20 mouse cellular contexts compared by ENCODE assay signal in the genomic region with DNA sequence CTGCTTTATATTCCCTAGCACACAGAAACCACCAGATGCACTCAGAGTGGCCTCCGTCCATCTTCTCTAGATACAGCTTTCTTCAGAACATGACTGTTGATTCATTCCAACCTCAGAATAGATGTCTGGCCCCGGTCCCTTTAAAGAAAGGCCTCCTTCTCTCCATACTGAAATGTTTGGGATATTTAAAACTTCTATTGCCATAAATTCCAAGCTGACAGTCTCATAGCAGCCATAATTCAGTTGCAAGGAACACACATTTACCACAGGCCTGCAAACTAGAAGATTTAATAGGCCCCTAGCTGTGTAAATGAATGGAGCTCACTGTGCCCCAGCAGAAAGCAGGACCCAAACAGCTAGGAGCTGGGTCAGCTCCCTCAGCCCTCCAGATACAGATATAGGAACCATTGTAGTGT. TPM values are rescaled to one million over a fixed set of nuclear protein-coding genes. Genes with fewer than 3 reads are reported as not detected.
DNase-seq lines count a peak whose midpoint lies in the region; ATAC-seq and TF ChIP-seq lines count a peak whose summit lies in the region.
"Had no signal": no experiment of that assay in that cellular context is flagged by ENCODE, and none has a peak within 500 bp of the region (broad histone marks: within the 10 kb centered on the region; RNA-seq: fewer than 3 reads in every experiment).

No protein-coding gene starts in this region.

- H3K4me2 ChIP-seq in lung, embryonic 14.5 days: no peak overlapping the region
- H3K4me2 ChIP-seq in intestine, embryonic 16.5 days (ENCODE audit: low read depth, low read length): no peak overlapping the region
- H3K4me2 ChIP-seq in stomach, postnatal 0 days (replicated peaks; ENCODE audit: low read depth): no peak overlapping the region
- H3K4me2 ChIP-seq: liver, embryonic 11.5 days; neural tube, embryonic 13.5 days had no signal

- peaks cover 10% of the 10 kb centered on the region; the same call in 1 of the 2 replicates for H3K4me1 ChIP-seq in lung, embryonic 14.5 days (ENCODE audit: insufficient read depth)
- H3K4me1 ChIP-seq in intestine, embryonic 16.5 days (ENCODE audit: control insufficient read depth, insufficient read depth, low read length): peaks cover 20% of the 10 kb centered on the region
- 0 out of 2 replicates have a peak, but pooled peaks cover 8% of the 10 kb centered on the region for H3K4me1 ChIP-seq in stomach, postnatal 0 days (replicated peaks; ENCODE audit: control insufficient read depth, insufficient read depth)

- intact Hi-C loops in heart, postnatal 25 days (cut with DNase I): no loop called here

- no peak for TF ChIP-seq EP300 in stomach, postnatal 0 days (optimal IDR thresholded peaks at IDR 0.05)

- peak; percentile 22 for DNase-seq in heart, adult 11 months
- DNase-seq in heart, postnatal 25 days (ENCODE audit: low spot score): no peak
- peak; percentile 57 for DNase-seq in lung, embryonic 14.5 days
- no peak for DNase-seq in lung, postnatal 10 days
- DNase-seq in stomach, postnatal 0 days (ENCODE audit: low spot score): no peak
- DNase-seq in right cerebral cortex, postnatal 14 days: no peak
- DNase-seq: cerebellum, adult 8-10 months; heart, postnatal 4 days; kidney, postnatal 14 days; retina, postnatal 1 day had no signal

- no peak overlapping the region for H3K9ac ChIP-seq in lung, embryonic 14.5 days
- H3K9ac ChIP-seq in intestine, embryonic 16.5 days (ENCODE audit: low read depth, low read length): no peak overlapping the region
- H3K9ac ChIP-seq in stomach, postnatal 0 days (ENCODE audit: low read length): no peak overlapping the region
- H3K9ac ChIP-seq: neural tube, embryonic 13.5 days had no signal

- no peak for TF ChIP-seq CTCF in lung, embryonic 14.5 days (IDR thresholded peaks at IDR 0.05; ENCODE audit: low read depth)
- TF ChIP-seq CTCF in stomach, postnatal 0 days (IDR thresholded peaks at IDR 0.05; ENCODE audit: low read depth): no peak

- H3K9me3 ChIP-seq in lung, embryonic 14.5 days (ENCODE audit: low read depth, low read length): no peaks in the 10 kb centered on the region
- H3K9me3 ChIP-seq in intestine, embryonic 16.5 days (ENCODE audit: control insufficient read depth, low read length): no peaks in the 10 kb centered on the region
- no peaks in the 10 kb centered on the region for H3K9me3 ChIP-seq in stomach, postnatal 0 days (ENCODE audit: control insufficient read depth, low read length)
- H3K9me3 ChIP-seq: G1E; neural tube, embryonic 13.5 days had no signal

- H3K27ac ChIP-seq in lung, embryonic 14.5 days (ENCODE audit: low read depth): 0 out of 2 replicates have a peak overlapping the region, but pooled peaks have one; percentile 2
- peak overlapping the region; percentile 30; the same call in 1 of the 2 replicates for H3K27ac ChIP-seq in intestine, embryonic 16.5 days (ENCODE audit: low read length)
- peak overlapping the region; percentile 53; the same call in 1 of the 2 replicates for H3K27ac ChIP-seq in stomach, postnatal 0 days (replicated peaks)
- H3K27ac ChIP-seq: macrophage; neural tube, embryonic 13.5 days had no signal

- H3K27me3 ChIP-seq in lung, embryonic 14.5 days (ENCODE audit: insufficient read depth, low read length): no peaks in the 10 kb centered on the region
- no peaks in the 10 kb centered on the region for H3K27me3 ChIP-seq in intestine, embryonic 16.5 days (replicated peaks; ENCODE audit: control insufficient read depth, insufficient read depth, low read length)
- no peaks in the 10 kb centered on the region for H3K27me3 ChIP-seq in stomach, postnatal 0 days (ENCODE audit: control insufficient read depth, insufficient read depth, low read length)
- H3K27me3 ChIP-seq: neural tube, embryonic 13.5 days had no signal

- H3K4me3 ChIP-seq in lung, embryonic 14.5 days (ENCODE audit: low read depth, low read length): no peak overlapping the region
- no peak overlapping the region for H3K4me3 ChIP-seq in intestine, embryonic 16.5 days (ENCODE audit: low read length)
- no peak overlapping the region for H3K4me3 ChIP-seq in stomach, postnatal 0 days (ENCODE audit: low read depth, low read length)
- H3K4me3 ChIP-seq: neural tube, embryonic 13.5 days had no signal

- ATAC-seq in lung, embryonic 14.5 days (ENCODE audit: insufficient read depth): 0 out of 2 replicates have a peak, but pooled peaks have one; percentile 35
- ATAC-seq in intestine, embryonic 16.5 days: no peak
- ATAC-seq in stomach, postnatal 0 days (ENCODE audit: low FRiP score, low TSS enrichment): no peak
- ATAC-seq: activated CD4-positive, CD25-positive, alpha-beta regulatory T cell, adult 4 months; forebrain, embryonic 16.5 days; midbrain, embryonic 16.5 days had no signal

- H3K36me3 ChIP-seq in lung, embryonic 14.5 days (ENCODE audit: insufficient read depth): no peaks in the 10 kb centered on the region
- H3K36me3 ChIP-seq in intestine, embryonic 16.5 days (ENCODE audit: control insufficient read depth, insufficient read depth, low read length): 0 out of 2 replicates have a peak, but pooled peaks cover 3% of the 10 kb centered on the region
- 0 out of 2 replicates have a peak, but pooled peaks cover 2% of the 10 kb centered on the region for H3K36me3 ChIP-seq in stomach, postnatal 0 days (ENCODE audit: control insufficient read depth, insufficient read depth, low read length)
- H3K36me3 ChIP-seq: neural tube, embryonic 13.5 days had no signal

- WGBS in lung, embryonic 14.5 days: 42% methylated on average over 2 of the region's 2 CpGs
- 36% methylated on average over 2 of the region's 2 CpGs for WGBS in intestine, embryonic 16.5 days
- 52% methylated on average over 2 of the region's 2 CpGs for WGBS in stomach, postnatal 0 days

RNA-seq across cellular contexts. Expression of gene Gm10322, which starts 49.9 kb away (rescaled TPM):
- not detected for total RNA-seq in heart, postnatal 25 days (2021)
- not detected in 2 replicates for polyA plus RNA-seq in lung, embryonic 14.5 days (2014; fragmentation: Nextera tagmentation; extraction: Ambion mirVana)
- not detected in 2 replicates for polyA plus RNA-seq in intestine, embryonic 16.5 days (2015; fragmentation: Nextera tagmentation; extraction: Ambion mirVana)
- 0.38 TPM in 1 of 2 replicates, not detected in the other for polyA plus RNA-seq in stomach, postnatal 0 days (2015; fragmentation: Nextera tagmentation; extraction: Ambion mirVana)
- total RNA-seq: G1E; heart, postnatal 4 days; layer of hippocampus, postnatal 25 days had no signal
- polyA plus RNA-seq: activated CD4-positive, CD25-positive, alpha-beta regulatory T cell, adult 4 months; forebrain, embryonic 16.5 days; G1E; gonadal fat pad, adult 2 months; liver, embryonic 11.5 days; macrophage; midbrain, embryonic 16.5 days; neural tube, embryonic 13.5 days had no signal

RNA-seq across cellular contexts. Expression of gene Mcu, which starts 50.5 kb away (rescaled TPM):
- 10 to 100 TPM; 21.3 to 22.6 TPM for total RNA-seq in heart, postnatal 25 days (2021)
- polyA plus RNA-seq in lung, embryonic 14.5 days (2014; fragmentation: Nextera tagmentation; extraction: Ambion mirVana): 31.7 and 32.4 TPM in 2 replicates
- polyA plus RNA-seq in intestine, embryonic 16.5 days (2015; fragmentation: Nextera tagmentation; extraction: Ambion mirVana): 75.3 and 77.5 TPM in 2 replicates
- polyA plus RNA-seq in stomach, postnatal 0 days (2015; fragmentation: Nextera tagmentation; extraction: Ambion mirVana): 56.9 and 57.2 TPM in 2 replicates

Comparison
In these comparisons a context has a peak if more than half of its experiments do, and no peak if none do; other contexts are left out.
1. DNase-seq: peak in heart, adult 11 months (single experiment) and lung, embryonic 14.5 days (single experiment); none in heart, postnatal 25 days (single experiment), lung, postnatal 10 days (single experiment), stomach, postnatal 0 days (single experiment) and right cerebral cortex, postnatal 14 days (single experiment).
2. H3K27ac ChIP-seq: peak in every context shown above with its lines; median percentile 53 in stomach, postnatal 0 days; 30 in intestine, embryonic 16.5 days; 2 in lung, embryonic 14.5 days.